Mouse (Mus musculus): ENCODE results near the gene Ppid.

GRCm38 (mm10) chr3:79559773-79560045 is 31.4 kb upstream of the Ppid start:
- no peak for TF ChIP-seq CTCF (IDR thresholded peaks at IDR 0.05; ENCODE audit: control insufficient read depth, insufficient read depth, insufficient read length)
- no peak for TF ChIP-seq FOSL1 (IDR thresholded peaks at IDR 0.05; ENCODE audit: insufficient read depth, low read length, poor library complexity, severe bottlenecking)
- TF ChIP-seq MAX (IDR thresholded peaks at IDR 0.05): no peak
- TF ChIP-seq CEBPB (IDR thresholded peaks at IDR 0.05; ENCODE audit: low read depth): no peak
- TF ChIP-seq USF1 (IDR thresholded peaks at IDR 0.05; ENCODE audit: low read depth): no peak
- no peak for TF ChIP-seq MYOD1 (IDR thresholded peaks at IDR 0.05; ENCODE audit: control insufficient read depth, insufficient read length, low read depth)
- no peak for TF ChIP-seq MYOG (IDR thresholded peaks at IDR 0.05; ENCODE audit: control insufficient read depth, extremely low read depth, insufficient read length)

All from C2C12 (cell line).